Mouse (Mus musculus): ENCODE results near the gene Map10. TPM values are rescaled to one million over a fixed set of nuclear protein-coding genes. Genes with fewer than 3 reads are reported as not detected.

Map10 gene
- total RNA-seq, 2 experiments from 2014 or later, result 5.3 to 6.2 TPM

GRCm38 (mm10) chr8:125669159-125669699, 389 bp upstream of the Map10 start:
- no peak for DNase-seq (ENCODE audit: low spot score in 2 of 2)

DNA sequence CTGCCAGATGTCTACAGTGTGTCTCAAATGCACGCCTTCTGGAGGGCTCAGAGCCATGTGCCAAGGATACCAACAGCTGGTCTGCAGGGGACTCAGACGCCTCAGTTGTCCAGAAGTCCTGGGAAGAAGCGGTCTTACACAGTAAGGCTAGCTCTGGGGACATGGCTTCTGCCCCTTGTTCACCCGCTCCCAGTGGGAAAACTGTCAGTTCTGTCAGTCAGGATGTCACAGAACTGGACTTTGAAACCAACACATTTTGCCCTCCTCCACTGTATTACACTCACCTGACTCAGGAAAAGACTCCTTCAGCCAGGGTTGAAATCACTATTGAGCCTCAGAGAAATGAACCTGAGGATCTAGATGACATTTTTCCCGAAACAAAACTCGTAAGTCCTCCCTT, 802 bp downstream of the Map10 start:
- DNase-seq (ENCODE audit: low spot score in 2 of 2), result no peak

GRCm38 (mm10) chr8:125670906-125671305, 1.3 kb downstream of the Map10 start:
- no peak for DNase-seq (ENCODE audit: low spot score in 2 of 2)

DNA sequence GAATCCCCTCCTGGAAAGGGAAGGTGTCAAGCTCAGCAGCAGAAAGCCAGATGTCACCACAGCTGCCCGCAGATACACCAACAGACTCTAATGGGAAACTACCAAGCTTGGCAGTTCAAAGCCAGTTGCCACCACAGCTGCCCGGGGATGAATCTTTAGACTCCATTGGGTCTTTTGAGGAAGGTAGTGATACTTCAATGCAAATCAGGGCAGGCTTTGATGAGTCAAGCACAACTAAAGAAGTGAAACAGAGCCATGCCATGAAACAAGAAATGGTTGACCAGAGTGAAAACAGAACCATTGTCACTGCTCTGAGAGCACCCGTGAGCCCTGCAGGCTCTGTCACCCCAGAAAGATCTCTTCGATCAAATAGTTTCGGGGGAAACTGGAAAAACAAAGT, 1.8 kb downstream of the Map10 start:
- DNase-seq (ENCODE audit: low spot score in 2 of 2), result no peak

- DNase-seq (ENCODE audit: low spot score in 2 of 2), result no peak
Measured at GRCm38 (mm10) chr8:125675796-125676195, 6.2 kb downstream of the Map10 start.

DNA sequence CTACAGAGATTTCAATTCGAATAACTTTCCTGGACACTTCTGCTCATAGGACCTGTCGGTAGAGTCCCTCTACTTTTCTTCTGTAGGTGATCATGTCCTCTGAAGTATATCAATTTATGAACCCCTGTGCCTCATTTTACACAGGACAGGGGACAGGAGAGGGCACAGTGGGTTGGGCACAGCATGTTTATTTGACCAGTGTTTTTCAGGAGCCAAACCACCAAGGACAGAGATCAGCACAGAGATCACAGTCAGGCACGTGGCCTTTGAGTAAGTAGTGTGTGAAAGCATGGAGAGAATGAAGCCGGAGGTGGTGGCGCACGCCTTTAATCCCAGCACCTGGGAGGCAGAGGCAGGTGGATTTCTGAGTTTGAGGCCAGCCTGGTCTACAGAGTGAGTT, 7.9 kb downstream of the Map10 start:
- no peak for DNase-seq (ENCODE audit: low spot score in 2 of 2)

DNA sequence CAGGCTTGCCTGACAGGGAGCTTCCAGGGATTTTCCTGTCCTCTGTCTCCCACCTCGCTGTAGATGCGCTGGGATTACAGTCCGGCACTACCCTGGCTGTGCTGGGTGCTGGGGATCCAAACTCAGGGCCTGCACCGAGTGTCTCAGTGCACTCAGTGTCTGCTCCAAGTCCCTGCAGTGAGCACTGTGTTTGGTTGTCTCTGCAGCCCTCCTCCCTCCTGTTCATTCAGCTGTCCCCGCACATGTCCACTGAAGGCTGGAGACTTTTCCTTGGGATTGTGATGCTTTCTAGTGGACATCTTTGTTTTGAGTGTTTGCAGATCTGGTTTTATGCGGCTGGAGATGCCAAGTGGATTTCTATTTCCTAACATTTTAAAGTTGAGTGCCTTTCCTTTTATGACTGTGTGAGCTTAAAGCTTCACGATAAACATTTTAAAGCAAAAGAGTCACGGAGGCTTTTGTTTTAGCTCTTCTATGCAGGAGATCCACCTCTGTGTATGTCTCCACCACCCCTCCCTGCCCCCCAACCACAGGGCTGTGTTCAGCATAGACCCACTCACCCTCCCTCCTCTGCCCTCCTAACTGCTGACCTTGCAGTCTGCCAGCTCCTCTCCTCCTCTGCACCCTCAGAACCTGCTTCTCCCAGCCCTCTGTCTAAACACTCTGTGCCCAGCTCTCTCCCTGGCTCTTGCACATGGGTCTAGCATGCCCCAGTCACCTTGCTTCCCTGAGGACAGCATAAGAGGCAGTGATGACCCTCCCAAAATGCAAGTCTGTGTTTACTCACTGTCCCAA, 9.4 kb downstream of the Map10 start:
- no peak for DNase-seq (ENCODE audit: low spot score in 2 of 2)

DNA sequence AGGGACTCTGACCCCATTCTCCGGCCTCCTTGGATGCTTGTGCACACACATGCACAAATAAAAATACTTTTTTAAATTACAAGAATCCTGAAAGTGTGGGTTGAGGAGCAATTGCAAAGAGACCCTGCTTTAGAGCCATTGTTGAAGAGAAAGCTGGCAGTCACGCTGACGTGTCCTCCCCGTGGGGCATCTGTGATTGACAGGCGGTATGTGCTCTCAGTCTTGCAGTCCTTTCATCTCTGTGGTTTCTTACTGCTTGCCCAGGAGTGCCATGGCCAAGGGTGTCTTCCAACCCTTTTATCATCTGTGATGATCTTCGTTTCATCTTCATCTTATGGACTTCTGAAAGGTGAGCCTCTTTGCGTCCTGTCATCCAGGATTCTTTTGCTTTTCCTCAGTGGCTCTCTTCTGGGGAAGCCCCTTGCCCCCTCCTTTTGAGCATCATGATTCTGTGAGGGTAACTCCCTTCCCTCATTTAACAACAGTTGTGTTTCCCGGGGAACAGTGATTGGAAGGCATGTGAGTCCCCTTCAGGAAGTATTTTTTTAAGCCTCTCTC, 11.3 kb downstream of the Map10 start:
- no peak for DNase-seq (ENCODE audit: low spot score in 2 of 2)

DNA sequence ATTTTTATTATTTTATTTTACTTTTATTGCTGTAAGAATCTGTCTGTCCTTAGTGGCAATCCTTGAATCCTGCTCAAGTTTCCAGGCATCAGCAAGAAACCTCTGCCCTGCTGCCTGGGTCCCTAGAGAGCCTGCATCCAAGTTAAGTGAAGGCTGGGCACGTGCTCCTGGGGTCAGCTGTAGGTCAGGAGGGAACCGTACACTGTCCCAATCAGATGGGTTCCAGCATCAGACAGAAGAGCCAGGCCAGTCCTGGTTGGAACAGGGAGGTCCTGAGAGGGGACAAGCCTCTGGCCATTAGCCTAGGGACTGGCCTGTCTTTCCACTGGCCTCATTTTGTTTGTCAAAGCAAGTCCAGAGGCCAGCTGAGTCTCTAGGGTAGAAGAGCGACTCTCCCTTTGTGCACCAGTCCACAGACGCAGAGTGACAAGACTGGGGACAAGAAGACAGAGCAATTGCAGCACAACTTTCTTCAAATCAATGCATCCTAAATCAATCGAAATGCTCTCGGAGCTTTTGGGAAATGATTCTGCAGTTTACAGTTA, 15.7 kb downstream of the Map10 start:
- no peak for DNase-seq (ENCODE audit: low spot score in 2 of 2)

- DNase-seq (ENCODE audit: low spot score in 2 of 2), result no peak
Measured at GRCm38 (mm10) chr8:125686221-125686865, 16.7 kb downstream of the Map10 start.

DNA sequence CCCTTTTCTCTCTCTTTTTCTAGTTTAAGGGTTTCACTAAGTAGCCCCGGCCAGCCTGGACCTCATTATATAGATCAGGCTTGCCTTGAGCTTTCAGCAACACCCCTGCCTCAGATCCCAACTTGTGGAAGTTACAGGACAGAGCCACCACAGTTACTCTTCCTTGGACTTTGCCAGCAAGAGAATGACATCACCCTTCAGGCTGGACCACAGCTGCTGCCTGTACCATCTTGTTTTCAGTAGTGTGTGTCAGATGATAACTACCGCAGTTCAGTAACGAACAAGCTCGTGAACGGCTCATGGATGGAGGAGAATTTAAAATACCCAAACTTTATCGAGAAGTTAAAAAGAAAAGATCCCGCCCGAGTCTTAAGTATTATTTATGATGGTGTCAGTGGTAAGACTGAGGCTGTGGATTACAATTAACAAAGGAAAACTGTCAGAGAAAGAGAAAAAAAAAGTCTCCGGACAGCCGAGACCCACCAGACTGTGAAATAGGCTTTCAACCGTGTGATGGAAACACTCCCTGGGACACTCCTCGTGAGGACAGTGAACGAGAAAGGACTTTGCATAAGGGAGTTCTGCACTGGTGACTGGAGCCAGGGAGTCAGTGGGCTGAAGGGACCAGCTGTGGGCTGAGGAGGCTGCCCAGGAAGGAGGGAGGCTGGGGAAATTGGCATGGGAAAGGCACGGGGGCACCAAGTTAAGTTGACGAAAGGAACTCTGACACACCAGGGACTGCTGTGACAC, 20.7 kb downstream of the Map10 start:
- DNase-seq (ENCODE audit: low spot score in 2 of 2), result peak in 1 of 2 experiments; percentile 18

- peak in 1 of 2 experiments; percentile 19 for DNase-seq (ENCODE audit: low spot score in 2 of 2)
Measured at GRCm38 (mm10) chr8:125690961-125691360, 21.3 kb downstream of the Map10 start.

GRCm38 (mm10) chr8:125692447-125692846, 22.8 kb downstream of the Map10 start:
- DNase-seq (ENCODE audit: low spot score in 2 of 2), result no peak

DNA sequence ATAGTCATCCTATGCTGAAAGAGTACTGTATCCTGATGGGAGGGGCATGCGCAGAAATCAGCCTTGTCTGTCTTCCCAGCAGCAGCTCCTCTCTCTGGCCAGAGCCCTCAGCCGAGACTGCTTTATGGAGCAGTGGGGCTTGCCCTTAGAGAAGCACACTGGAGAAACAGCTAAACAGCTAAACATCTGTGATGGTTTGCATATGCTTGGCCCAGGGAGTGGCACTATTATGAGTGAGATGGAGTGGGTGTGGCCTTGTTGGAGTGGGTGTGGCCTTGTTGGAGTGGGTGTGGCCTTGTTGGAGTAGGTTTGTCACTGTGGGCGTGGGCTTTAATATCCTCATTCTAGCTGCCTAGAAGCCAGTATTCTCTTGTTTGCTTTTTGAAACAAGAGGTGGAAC, 23.6 kb downstream of the Map10 start:
- DNase-seq (ENCODE audit: low spot score in 2 of 2), result no peak

DNA sequence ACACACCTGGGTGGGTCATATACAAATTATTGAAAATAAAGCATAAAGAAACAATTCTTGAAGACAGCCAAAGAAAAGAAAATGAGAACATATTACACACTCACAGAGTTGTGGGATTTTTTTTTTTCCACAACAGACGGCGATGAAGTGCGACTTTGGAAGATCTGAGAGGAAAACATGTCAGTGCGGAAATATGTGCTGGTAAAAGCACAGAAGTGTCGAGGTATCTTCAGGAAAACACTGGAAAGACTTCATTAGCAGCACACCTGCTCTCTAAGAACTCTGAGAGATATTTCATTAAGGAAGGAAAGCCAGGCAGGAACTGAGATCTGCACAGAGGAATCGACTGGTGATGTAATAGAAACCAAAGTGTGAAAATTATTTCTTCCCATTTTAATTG, 26.3 kb downstream of the Map10 start:
- no peak for DNase-seq (ENCODE audit: low spot score in 2 of 2)

DNA sequence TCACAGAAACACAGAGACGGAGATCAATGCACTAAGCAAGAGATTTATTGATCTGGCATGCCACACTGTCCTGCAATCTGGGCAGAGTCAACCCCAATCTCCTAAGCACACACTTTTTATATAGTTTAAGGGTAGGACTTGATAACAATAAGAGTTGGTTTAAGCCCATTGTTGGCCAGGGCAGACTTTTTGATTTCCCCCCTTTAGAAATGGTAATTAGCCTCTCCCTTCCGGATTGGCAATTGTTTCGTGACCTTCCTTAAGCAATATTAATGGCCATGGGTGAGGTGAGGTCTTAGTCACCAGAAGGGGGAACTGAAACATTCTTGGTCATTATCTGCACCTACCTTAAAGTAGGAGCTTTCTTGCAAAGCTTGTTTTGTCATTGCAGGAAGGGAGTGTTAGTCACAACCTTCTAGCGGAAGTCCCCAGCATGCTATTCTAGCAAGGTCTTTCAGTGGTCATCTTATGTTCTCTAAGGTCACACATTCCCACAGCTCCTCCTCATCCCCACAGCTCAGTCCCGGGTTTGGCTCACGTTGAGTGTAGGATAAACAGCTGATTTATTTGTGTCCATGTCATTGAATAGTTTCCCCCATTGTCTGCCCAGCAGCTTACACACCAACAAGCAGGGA, 29.9 kb downstream of the Map10 start:
- DNase-seq (ENCODE audit: low spot score in 2 of 2), result no peak

- no peak for DNase-seq (ENCODE audit: low spot score in 2 of 2)
Measured at GRCm38 (mm10) chr8:125700407-125700806, 30.8 kb downstream of the Map10 start.

GRCm38 (mm10) chr8:125702868-125703473, 33.4 kb downstream of the Map10 start:
- no peak for DNase-seq (ENCODE audit: low spot score in 2 of 2)

GRCm38 (mm10) chr8:125704434-125704833, 34.8 kb downstream of the Map10 start:
- DNase-seq (ENCODE audit: low spot score in 2 of 2), result no peak

GRCm38 (mm10) chr8:125705816-125706215, 36.2 kb downstream of the Map10 start:
- no peak for DNase-seq (ENCODE audit: low spot score in 2 of 2)

All from gastrocnemius, postnatal 4 days (tissue).